Mouse (Mus musculus): Measurements from ENCODE around the gene Mfsd12. TPM values are rescaled to one million over a fixed set of nuclear protein-coding genes. Genes with fewer than 3 reads are reported as not detected.

The Mfsd12 gene
- polyA plus RNA-seq, 1 experiment from 2014 or later, result 10.7 TPM

DNA sequence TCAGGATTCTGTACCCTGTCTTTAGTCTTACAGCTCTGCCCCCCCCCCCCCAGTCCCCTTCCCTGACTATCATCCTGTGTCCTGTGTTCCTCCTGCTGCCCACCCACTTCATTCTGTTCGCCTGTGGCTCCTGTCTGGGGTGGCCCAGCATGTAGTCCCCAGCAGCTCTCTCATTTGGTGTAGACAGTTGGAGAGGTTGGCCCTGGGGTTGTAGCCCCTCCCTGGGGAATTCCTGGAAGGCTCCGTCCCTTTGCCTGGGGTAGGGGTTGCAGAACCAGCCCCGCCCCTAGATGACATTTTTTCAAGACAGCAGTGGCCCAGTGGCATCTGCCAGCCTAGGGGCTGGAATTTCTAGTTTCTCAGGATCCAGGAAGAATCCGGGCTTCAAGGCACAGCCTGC lies 918 bp downstream of the Mfsd12 start:
- H3K4me1 ChIP-seq, result peaks cover 63% of the 10 kb centered on the region
- ATAC-seq (ENCODE audit: extremely low read depth, insufficient number of reproducible peaks, low FRiP score, low TSS enrichment), result no peak
- WGBS, result 19% methylated on average over 4 of the region's 4 CpGs

DNA sequence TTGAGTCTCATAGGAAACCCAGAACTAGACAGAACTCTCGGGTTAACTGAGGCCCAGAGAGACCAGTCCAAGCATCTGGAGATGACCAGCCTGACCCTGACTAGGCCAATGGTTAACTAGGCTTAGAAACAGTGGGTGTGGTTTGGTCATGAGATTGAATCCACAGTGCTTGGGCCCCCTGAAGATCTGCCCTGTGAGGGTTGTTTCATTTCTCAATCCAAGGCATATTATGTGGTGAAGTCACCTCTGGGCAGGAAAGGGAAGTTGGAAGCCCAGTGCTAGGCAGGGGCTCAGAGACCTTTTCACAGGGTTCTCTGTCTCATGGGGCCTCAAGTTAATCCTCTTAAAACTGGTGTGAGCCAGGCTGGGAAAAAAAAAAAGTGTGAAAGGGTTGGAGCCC lies 1.6 kb downstream of the Mfsd12 start:
- no peaks in the 10 kb centered on the region for H3K9me3 ChIP-seq
- 48% methylated on average over 1 of the region's 1 CpGs for WGBS
- peaks cover 18% of the 10 kb centered on the region for H3K36me3 ChIP-seq
- peak overlapping the region; percentile 99 for H3K4me2 ChIP-seq
- peak overlapping the region; percentile 96 for H3K9ac ChIP-seq
- no peak for ATAC-seq (ENCODE audit: extremely low read depth, insufficient number of reproducible peaks, low FRiP score, low TSS enrichment)
- no peaks in the 10 kb centered on the region; the same call in 1 of the 2 replicates for H3K27me3 ChIP-seq (replicated peaks)
- peak overlapping the region; percentile 70 for H3K27ac ChIP-seq (replicated peaks)
- peaks cover 70% of the 10 kb centered on the region for H3K4me1 ChIP-seq
- peak overlapping the region; percentile 92 for H3K4me3 ChIP-seq

More for the DNA sequence above, 918 bp downstream of the Mfsd12 start:
- peak overlapping the region; percentile 99 for H3K4me2 ChIP-seq
- H3K27me3 ChIP-seq (replicated peaks), result no peaks in the 10 kb centered on the region
- H3K9ac ChIP-seq, result peak overlapping the region; percentile 96
- H3K9me3 ChIP-seq, result no peaks in the 10 kb centered on the region
- peak overlapping the region; percentile 92 for H3K4me3 ChIP-seq
- H3K27ac ChIP-seq (replicated peaks), result peak overlapping the region; percentile 70
- H3K36me3 ChIP-seq, result peaks cover 18% of the 10 kb centered on the region

DNA sequence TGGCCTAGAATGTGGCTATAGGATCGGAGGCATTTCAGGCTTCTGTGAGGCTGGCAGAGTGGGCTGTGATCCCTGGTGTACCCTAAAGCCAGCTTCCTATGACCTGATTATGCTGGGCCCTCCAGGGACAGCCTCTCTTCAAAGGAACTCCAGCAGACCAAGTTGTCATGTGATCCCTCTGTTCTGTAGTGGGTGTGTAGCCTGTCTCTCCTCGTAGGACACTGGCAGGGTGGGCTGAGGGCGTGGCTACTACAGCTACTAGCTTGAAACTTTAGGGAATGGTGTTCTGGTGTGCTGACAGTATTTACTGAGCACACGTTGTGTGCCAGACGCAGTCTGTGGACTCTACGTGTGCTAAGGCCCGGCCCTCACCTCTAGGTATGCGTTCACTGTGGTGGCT lies 3.4 kb downstream of the Mfsd12 start:
- Histone ChIP-seq H3K4me3 (no peak overlapping the region), H3K4me1 (peaks cover 89% of the 10 kb centered on the region), H3K4me2 (peak overlapping the region; percentile 21; the same call in 1 of the 2 replicates), H3K27me3 (replicated peaks) (peaks cover 7% of the 10 kb centered on the region; the same call in 1 of the 2 replicates), H3K27ac (replicated peaks) (peak overlapping the region; percentile 61), H3K9me3 (no peaks in the 10 kb centered on the region), H3K36me3 (peaks cover 18% of the 10 kb centered on the region), H3K9ac (peak overlapping the region; percentile 60)
- no peak for ATAC-seq (ENCODE audit: extremely low read depth, insufficient number of reproducible peaks, low FRiP score, low TSS enrichment)
- WGBS, result 66% methylated on average over 8 of the region's 8 CpGs

DNA sequence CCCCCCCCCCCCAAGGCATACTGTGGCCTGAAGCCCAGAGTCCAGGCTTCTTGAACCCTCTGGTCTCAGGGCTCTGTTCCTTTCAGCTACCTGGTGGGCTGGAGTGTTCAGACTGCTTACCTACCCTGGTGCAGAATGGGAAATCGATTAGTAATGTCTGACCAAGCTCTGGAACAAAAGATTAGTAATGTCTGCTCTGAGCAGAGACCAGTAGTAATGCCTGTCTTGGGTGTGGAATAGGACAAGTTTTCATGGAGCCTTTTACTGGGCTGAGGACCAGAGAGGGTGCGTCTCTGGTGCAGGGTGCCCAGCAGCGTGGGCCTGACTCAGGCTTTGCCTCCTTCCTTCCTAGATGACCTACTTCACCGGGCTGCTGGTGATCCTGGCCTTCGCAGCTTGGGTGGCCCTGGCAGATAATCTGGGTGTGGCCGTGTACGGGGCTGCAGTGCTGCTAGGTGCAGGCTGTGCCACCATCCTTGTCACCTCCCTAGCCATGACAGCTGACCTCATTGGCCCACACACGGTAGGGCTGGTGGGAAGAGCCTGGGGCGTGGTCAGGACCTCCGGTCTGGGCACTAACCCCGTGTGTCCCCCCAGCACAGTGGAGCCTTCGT lies 5.2 kb downstream of the Mfsd12 start:
- Histone ChIP-seq H3K4me3 (peak overlapping the region; percentile 52; the same call in 1 of the 2 replicates), H3K4me2 (peak overlapping the region; percentile 81), H3K27ac (replicated peaks) (peak overlapping the region; percentile 96), H3K4me1 (peaks cover 97% of the 10 kb centered on the region), H3K9ac (peak overlapping the region; percentile 83), H3K27me3 (replicated peaks) (peaks cover 7% of the 10 kb centered on the region; the same call in 1 of the 2 replicates), H3K36me3 (peaks cover 32% of the 10 kb centered on the region), H3K9me3 (no peaks in the 10 kb centered on the region)
- 30% methylated on average over 12 of the region's 12 CpGs for WGBS
- no peak for ATAC-seq (ENCODE audit: extremely low read depth, insufficient number of reproducible peaks, low FRiP score, low TSS enrichment)

DNA sequence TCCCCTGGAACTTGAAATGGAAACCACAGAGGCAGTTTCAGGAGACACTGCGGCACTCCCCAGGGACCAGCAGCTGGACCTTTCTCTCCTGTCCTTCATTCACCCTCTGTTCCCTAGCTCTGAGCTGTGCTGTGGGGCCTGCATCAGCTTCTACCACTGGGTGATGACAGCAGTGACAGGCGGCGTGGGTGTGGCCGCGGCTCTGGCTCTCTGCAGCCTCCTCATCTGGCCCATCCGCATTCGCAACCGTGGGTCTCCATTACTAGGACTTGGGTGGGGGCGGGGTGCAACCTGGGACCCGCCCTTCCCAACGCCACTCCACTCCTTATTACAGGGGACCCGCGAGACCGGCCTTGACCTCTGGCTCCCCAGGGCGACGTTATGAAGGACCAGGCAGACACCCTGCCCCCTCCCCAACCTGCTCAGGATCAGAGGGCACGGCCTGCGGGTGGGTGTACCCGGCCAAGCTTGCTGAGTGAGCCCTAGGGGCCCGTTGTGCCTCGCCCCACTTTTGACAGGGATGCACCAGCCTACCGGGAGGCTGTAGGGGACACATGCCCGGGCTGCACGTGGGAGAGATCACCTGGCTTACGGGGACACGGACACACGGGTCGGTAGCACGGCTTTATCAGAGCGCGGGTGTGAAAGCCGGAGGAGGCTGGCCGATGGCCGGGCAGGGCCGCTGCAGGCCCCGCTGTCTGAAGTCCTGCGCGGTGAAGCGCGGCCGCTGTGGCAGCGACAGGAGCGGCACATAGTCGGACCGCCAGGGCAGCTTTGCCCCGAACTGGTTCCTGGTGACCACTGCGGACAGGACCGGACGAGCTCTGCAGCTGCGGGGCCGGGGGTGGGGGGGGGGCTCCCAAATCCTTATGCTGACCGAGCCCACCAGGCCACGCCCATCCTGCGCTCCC lies 6.4 kb downstream of the Mfsd12 start:
- peaks cover 7% of the 10 kb centered on the region; the same call in 1 of the 2 replicates for H3K27me3 ChIP-seq (replicated peaks)
- H3K9ac ChIP-seq, result peak overlapping the region; percentile 83
- peak; percentile 49; the same call in 1 of the 2 replicates for ATAC-seq (ENCODE audit: extremely low read depth, insufficient number of reproducible peaks, low FRiP score, low TSS enrichment)
- H3K27ac ChIP-seq (replicated peaks), result peak overlapping the region; percentile 96
- no peaks in the 10 kb centered on the region for H3K9me3 ChIP-seq
- peak overlapping the region; percentile 52 for H3K4me3 ChIP-seq
- H3K36me3 ChIP-seq, result peaks cover 45% of the 10 kb centered on the region
- 5% methylated on average over 54 of the region's 54 CpGs for WGBS
- H3K4me2 ChIP-seq, result peak overlapping the region; percentile 81
- peaks cover 86% of the 10 kb centered on the region for H3K4me1 ChIP-seq

DNA sequence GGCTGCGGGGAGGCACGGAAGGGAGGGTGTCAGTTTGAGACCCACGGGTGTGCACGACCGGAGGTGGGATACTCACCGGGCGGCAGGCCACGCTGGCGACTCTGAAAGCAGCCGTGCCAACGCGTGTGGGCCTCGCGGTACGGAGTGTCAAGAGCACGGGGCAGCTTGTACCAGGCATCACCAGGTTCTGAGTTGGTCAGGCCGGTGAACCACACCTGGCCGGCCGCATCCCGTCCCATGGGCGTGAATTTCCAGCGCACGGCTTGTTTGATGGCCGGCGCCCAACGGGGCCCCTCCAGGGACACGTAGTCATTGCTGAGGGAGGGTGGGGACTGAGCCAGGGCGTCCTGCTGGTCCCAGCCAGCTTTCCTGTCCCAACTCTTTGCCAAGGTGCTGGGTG lies 7.4 kb downstream of the Mfsd12 start:
- peaks cover 7% of the 10 kb centered on the region; the same call in 1 of the 2 replicates for H3K27me3 ChIP-seq (replicated peaks)
- no peak for ATAC-seq (ENCODE audit: extremely low read depth, insufficient number of reproducible peaks, low FRiP score, low TSS enrichment)
- WGBS, result 18% methylated on average over 28 of the region's 28 CpGs
- H3K36me3 ChIP-seq, result peaks cover 54% of the 10 kb centered on the region
- H3K4me2 ChIP-seq, result peak overlapping the region; percentile 81
- peak overlapping the region; percentile 32; the same call in 1 of the 2 replicates for H3K27ac ChIP-seq (replicated peaks)
- peak overlapping the region; percentile 52 for H3K4me3 ChIP-seq
- H3K4me1 ChIP-seq, result peaks cover 76% of the 10 kb centered on the region
- no peaks in the 10 kb centered on the region for H3K9me3 ChIP-seq
- H3K9ac ChIP-seq, result peak overlapping the region; percentile 83

DNA sequence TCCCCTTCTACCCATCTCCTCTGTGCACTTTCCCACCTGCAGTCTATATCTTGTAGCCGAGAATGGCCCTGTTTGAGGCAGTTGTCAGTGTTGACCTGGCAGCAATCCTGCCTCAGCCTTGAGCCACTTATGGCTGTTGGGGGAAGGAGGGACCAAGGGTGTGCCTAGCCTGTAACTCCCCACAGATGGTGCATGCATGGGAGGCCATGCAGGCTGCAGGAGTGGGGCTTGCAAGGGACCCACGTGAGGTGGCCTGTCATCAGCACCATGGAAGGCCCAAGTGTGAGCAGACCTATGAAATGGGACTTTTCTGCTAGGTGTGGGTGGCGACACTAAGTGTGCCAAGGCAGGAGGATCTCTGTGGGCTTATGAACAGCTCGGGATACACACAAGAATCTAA lies 7.8 kb downstream of the Mfsd12 start:
- Histone ChIP-seq H3K36me3 (peaks cover 58% of the 10 kb centered on the region), H3K27me3 (replicated peaks) (peaks cover 7% of the 10 kb centered on the region; the same call in 1 of the 2 replicates), H3K27ac (replicated peaks) (peak overlapping the region; percentile 32; the same call in 1 of the 2 replicates), H3K4me3 (peak overlapping the region; percentile 52), H3K4me1 (peaks cover 72% of the 10 kb centered on the region), H3K9me3 (no peaks in the 10 kb centered on the region), H3K4me2 (peak overlapping the region; percentile 81), H3K9ac (peak overlapping the region; percentile 83)
- ATAC-seq (ENCODE audit: extremely low read depth, insufficient number of reproducible peaks, low FRiP score, low TSS enrichment), result no peak
- WGBS, result 35% methylated on average over 4 of the region's 4 CpGs

DNA sequence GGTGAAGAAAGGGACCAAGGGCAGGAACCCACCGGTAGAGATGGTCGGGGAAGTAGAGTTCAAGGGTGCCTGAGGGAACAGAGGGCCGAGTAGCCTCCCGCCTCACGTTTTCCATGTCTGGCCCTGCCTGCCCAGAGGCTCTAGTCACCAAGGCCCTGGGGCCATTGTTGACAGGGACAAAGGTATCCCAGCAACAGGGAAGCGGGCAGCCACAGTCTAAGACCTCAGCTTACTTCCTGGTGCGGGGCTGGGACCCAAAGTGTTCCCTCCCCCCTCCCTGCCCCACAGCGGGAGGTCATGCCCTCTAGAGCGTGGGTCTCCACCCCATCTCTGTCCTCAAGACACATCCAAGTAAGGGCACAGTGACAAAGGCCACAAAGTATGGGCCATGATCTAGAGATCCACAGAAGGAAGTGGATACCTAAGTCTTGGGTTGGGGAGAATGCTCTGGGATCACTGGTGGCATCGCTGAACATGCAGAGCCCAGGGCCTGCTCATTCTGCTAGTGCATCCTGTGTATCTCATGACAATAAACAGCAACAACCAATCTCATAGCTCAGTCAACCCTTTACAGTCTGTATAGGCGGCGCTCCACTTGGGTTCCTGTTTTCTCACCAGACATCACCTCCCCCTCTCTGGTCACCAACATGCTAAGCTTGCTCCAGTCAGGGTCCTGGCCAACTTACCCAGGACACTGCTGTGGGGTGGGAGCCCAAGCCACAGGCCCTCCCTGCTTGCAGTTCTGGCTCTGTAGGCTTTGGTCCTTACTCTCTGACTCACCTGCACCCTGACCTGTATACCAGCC lies 8.6 kb downstream of the Mfsd12 start, which contains the start of gene 4930404N11Rik:
TSS of gene 4930404N11Rik (minus strand) at position 145 of the 805 bp plus-strand sequence.
- Histone ChIP-seq H3K27ac (replicated peaks) (peak within 1 kb of the TSS; percentile 32; the same call in 1 of the 2 replicates), H3K9me3 (no peaks in the 10 kb centered on the region), H3K4me2 (peak within 1 kb of the TSS; percentile 81), H3K36me3 (peaks cover 65% of the 10 kb centered on the region), H3K4me3 (peak within 1 kb of the TSS; percentile 52), H3K4me1 (peaks cover 64% of the 10 kb centered on the region), H3K9ac (peak within 1 kb of the TSS; percentile 83), H3K27me3 (replicated peaks) (peaks cover 7% of the 10 kb centered on the region; the same call in 1 of the 2 replicates)
- ATAC-seq (ENCODE audit: extremely low read depth, insufficient number of reproducible peaks, low FRiP score, low TSS enrichment), result no peak
- WGBS, result 26% methylated on average over 12 of the region's 12 CpGs

DNA sequence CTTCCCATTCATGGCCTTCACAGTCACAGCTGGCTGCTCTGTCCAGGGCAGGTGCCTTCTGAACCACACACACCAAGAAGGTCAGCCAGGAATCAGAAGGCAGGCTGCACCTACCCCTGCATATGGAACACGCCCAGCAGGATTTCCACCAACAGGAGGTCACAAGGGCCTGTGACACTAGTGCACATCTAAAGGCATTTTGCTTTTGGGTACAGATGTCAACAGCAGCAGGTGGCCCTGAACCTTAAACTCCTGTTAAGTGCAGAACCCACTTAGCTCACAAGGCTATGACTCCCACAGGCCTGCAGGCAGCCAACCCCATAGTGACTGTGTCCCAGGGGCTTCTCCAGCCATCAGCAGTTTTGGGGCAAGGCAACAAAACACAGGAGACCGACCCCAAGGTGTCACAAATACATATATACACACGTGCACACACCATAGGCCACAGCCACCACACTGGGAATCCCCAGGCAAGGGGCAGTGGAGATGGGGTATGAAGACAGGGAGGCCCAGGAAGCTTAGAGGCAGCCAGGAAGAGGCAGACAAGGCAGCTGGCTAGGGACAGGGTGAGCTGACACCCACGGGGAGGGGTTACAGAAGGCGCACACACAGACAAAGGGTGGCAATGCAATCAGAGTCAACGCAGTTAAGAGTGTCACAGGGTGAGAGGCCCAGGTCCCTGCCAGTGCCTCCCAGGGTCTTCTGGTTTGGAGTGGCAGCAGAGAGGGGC lies 9.4 kb downstream of the Mfsd12 start:
- H3K4me2 ChIP-seq, result no peak overlapping the region
- WGBS, result 77% methylated on average over 6 of the region's 6 CpGs
- peaks cover 7% of the 10 kb centered on the region; the same call in 1 of the 2 replicates for H3K27me3 ChIP-seq (replicated peaks)
- H3K9ac ChIP-seq, result peak overlapping the region; percentile 62
- H3K4me3 ChIP-seq, result no peak overlapping the region
- ATAC-seq (ENCODE audit: extremely low read depth, insufficient number of reproducible peaks, low FRiP score, low TSS enrichment), result no peak
- peaks cover 56% of the 10 kb centered on the region for H3K4me1 ChIP-seq
- H3K9me3 ChIP-seq, result no peaks in the 10 kb centered on the region
- no peak overlapping the region; the same call in 1 of the 2 replicates for H3K27ac ChIP-seq (replicated peaks)
- H3K36me3 ChIP-seq, result peaks cover 65% of the 10 kb centered on the region

DNA sequence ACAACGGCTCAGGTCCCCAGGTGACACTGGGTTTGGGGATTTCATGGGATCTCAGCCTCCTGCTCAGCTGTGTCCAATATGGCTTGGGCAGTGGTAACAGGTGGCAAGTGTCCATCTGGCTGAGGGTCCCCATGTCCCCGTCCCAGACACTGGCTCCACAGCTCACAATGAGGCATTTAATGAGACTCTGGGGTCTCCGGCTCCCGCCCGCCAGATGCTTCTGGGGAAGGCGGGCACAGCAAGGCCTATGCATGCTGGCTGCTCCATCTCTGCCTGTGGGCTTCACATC lies 9.9 kb downstream of the Mfsd12 start:
- Histone ChIP-seq H3K4me3 (no peak overlapping the region), H3K27me3 (replicated peaks) (peaks cover 7% of the 10 kb centered on the region; the same call in 1 of the 2 replicates), H3K9ac (no peak overlapping the region; the same call in 1 of the 2 replicates), H3K4me1 (peaks cover 51% of the 10 kb centered on the region), H3K4me2 (no peak overlapping the region), H3K27ac (replicated peaks) (no peak overlapping the region), H3K9me3 (no peaks in the 10 kb centered on the region), H3K36me3 (peaks cover 65% of the 10 kb centered on the region)
- WGBS, result 90% methylated on average over 6 of the region's 6 CpGs
- ATAC-seq (ENCODE audit: extremely low read depth, insufficient number of reproducible peaks, low FRiP score, low TSS enrichment), result no peak
